Comparison of ENCODE assay signal across 10 mouse cellular contexts in genomic region chr15:101438555-101438954, GRCm38 (mm10). TPM values are rescaled to one million over a fixed set of nuclear protein-coding genes. Genes with fewer than 3 reads are reported as not detected.
DNase-seq lines count a peak whose midpoint lies in the region; ATAC-seq and TF ChIP-seq lines count a peak whose summit lies in the region.
"Had no signal": no experiment of that assay in that cellular context is flagged by ENCODE, and none has a peak within 500 bp of the region (broad histone marks: within the 10 kb centered on the region; RNA-seq: fewer than 3 reads in every experiment).

TSS of gene Krt87 (minus strand) at chr15:101438804.

- H3K9me3 ChIP-seq in heart, embryonic 15.5 days (replicated peaks): no peaks in the 10 kb centered on the region
- H3K9me3 ChIP-seq in hindbrain, embryonic 12.5 days (replicated peaks): no peaks in the 10 kb centered on the region
- H3K9me3 ChIP-seq in midbrain, embryonic 16.5 days (replicated peaks; ENCODE audit: control insufficient read depth, low read length, poor library complexity, severe bottlenecking): no peaks in the 10 kb centered on the region
- H3K9me3 ChIP-seq: liver, embryonic 15.5 days had no signal

- no peak for TF ChIP-seq POLR2A in heart, adult 2 months (IDR thresholded peaks at IDR 0.05; ENCODE audit: insufficient read depth, low read depth, low read length)
- TF ChIP-seq POLR2A in brain, embryonic 14.5 days (IDR thresholded peaks at IDR 0.05; ENCODE audit: borderline replicate concordance, extremely low read depth, insufficient read depth, insufficient read length, poor library complexity, severe bottlenecking): no peak

- no peak for DNase-seq in heart, adult 2 months
- DNase-seq in brain, embryonic 14.5 days (ENCODE audit: low read depth): peak; percentile 20
- no peak for DNase-seq in urinary bladder, adult 18-20 months (ENCODE audit: low spot score in 2 of 2)
- DNase-seq in spleen, postnatal 36 days (ENCODE audit: low spot score in 2 of 2): no peak
- no peak for DNase-seq in ovary, postnatal 14 days (ENCODE audit: low spot score)

- intact Hi-C loops in heart, adult 2 months (cut with DNase I): no loop called here

- H3K4me3 ChIP-seq in heart, embryonic 15.5 days: peak within 1 kb of the TSS; percentile 27
- no peak within 1 kb of the TSS for H3K4me3 ChIP-seq in heart, adult 2 months
- H3K4me3 ChIP-seq in hindbrain, embryonic 12.5 days: peak within 1 kb of the TSS; percentile 31
- peak within 1 kb of the TSS; percentile 45 for H3K4me3 ChIP-seq in midbrain, embryonic 16.5 days (ENCODE audit: low read depth, low read length)
- H3K4me3 ChIP-seq: liver, embryonic 15.5 days had no signal

- peak within 1 kb of the TSS; percentile 44 for H3K4me2 ChIP-seq in heart, embryonic 15.5 days
- peak within 1 kb of the TSS; percentile 56 for H3K4me2 ChIP-seq in hindbrain, embryonic 12.5 days (replicated peaks)
- H3K4me2 ChIP-seq in midbrain, embryonic 16.5 days (ENCODE audit: low read length): peak within 1 kb of the TSS; percentile 93
- H3K4me2 ChIP-seq: liver, embryonic 15.5 days had no signal

- no peak within 1 kb of the TSS for H3K9ac ChIP-seq in heart, embryonic 15.5 days
- no peak within 1 kb of the TSS for H3K9ac ChIP-seq in heart, adult 2 months (ENCODE audit: low read depth, low read length)
- H3K9ac ChIP-seq in hindbrain, embryonic 12.5 days: peak within 1 kb of the TSS; percentile 35
- peak within 1 kb of the TSS; percentile 69 for H3K9ac ChIP-seq in midbrain, embryonic 16.5 days (ENCODE audit: low read depth, low read length)
- H3K9ac ChIP-seq: liver, embryonic 15.5 days had no signal

- H3K79me2 ChIP-seq in heart, adult 2 months (replicated peaks; ENCODE audit: control insufficient read depth, insufficient read depth, low read length): no peaks in the 10 kb centered on the region

- TF ChIP-seq CTCF in heart, adult 2 months (IDR thresholded peaks at IDR 0.05): no peak
- no peak for TF ChIP-seq CTCF in brain, embryonic 14.5 days (IDR thresholded peaks at IDR 0.05; ENCODE audit: borderline replicate concordance, extremely low read depth, insufficient read depth, insufficient read length)

- H3K27me3 ChIP-seq in heart, embryonic 15.5 days: peaks cover 51% of the 10 kb centered on the region
- H3K27me3 ChIP-seq in heart, adult 2 months (ENCODE audit: control insufficient read depth, insufficient read depth, low read length): peaks cover 5% of the 10 kb centered on the region
- H3K27me3 ChIP-seq in hindbrain, embryonic 12.5 days: peaks cover 42% of the 10 kb centered on the region
- H3K27me3 ChIP-seq in midbrain, embryonic 16.5 days (ENCODE audit: control insufficient read depth, insufficient read depth, low read depth, low read length): peaks cover 8% of the 10 kb centered on the region

- no peak for TF ChIP-seq EP300 in heart, adult 2 months (IDR thresholded peaks at IDR 0.05; ENCODE audit: insufficient read depth, low read depth, low read length)

- H3K4me1 ChIP-seq in heart, embryonic 15.5 days (replicated peaks): peaks cover 6% of the 10 kb centered on the region
- H3K4me1 ChIP-seq in heart, adult 2 months (ENCODE audit: control insufficient read depth, insufficient read depth, low read length): no peaks in the 10 kb centered on the region
- H3K4me1 ChIP-seq in hindbrain, embryonic 12.5 days: peaks cover 6% of the 10 kb centered on the region
- peaks cover 3% of the 10 kb centered on the region; the same call in 1 of the 2 replicates for H3K4me1 ChIP-seq in midbrain, embryonic 16.5 days (ENCODE audit: control insufficient read depth, insufficient read depth, low read length)
- H3K4me1 ChIP-seq: liver, embryonic 15.5 days had no signal

- ATAC-seq in heart, embryonic 15.5 days (replicated peaks; ENCODE audit: insufficient number of reproducible peaks, insufficient read depth, low FRiP score, low read depth): no peak
- ATAC-seq in hindbrain, embryonic 12.5 days (ENCODE audit: low FRiP score): 0 out of 2 replicates have a peak, but pooled peaks have one; percentile 29
- ATAC-seq in midbrain, embryonic 16.5 days: peak; percentile 39; the same call in 1 of the 2 replicates

- WGBS in heart, embryonic 15.5 days: 2% methylated on average over 29 of the region's 34 CpGs
- WGBS in heart, adult 2 months: 3% methylated on average over 34 of the region's 34 CpGs
- 3% methylated on average over 32 of the region's 34 CpGs for WGBS in hindbrain, embryonic 12.5 days
- 2% methylated on average over 33 of the region's 34 CpGs for WGBS in midbrain, embryonic 16.5 days

- H3K27ac ChIP-seq in heart, embryonic 15.5 days: no peak within 1 kb of the TSS
- no peak within 1 kb of the TSS for H3K27ac ChIP-seq in heart, adult 2 months
- H3K27ac ChIP-seq in hindbrain, embryonic 12.5 days: no peak within 1 kb of the TSS
- H3K27ac ChIP-seq in midbrain, embryonic 16.5 days (ENCODE audit: low read length): no peak within 1 kb of the TSS
- H3K27ac ChIP-seq: liver, embryonic 15.5 days had no signal

- H3K36me3 ChIP-seq in heart, embryonic 15.5 days: no peaks in the 10 kb centered on the region
- H3K36me3 ChIP-seq in heart, adult 2 months (ENCODE audit: control insufficient read depth, insufficient read depth, low read length): no peaks in the 10 kb centered on the region
- no peaks in the 10 kb centered on the region for H3K36me3 ChIP-seq in hindbrain, embryonic 12.5 days
- no peaks in the 10 kb centered on the region for H3K36me3 ChIP-seq in midbrain, embryonic 16.5 days (ENCODE audit: control insufficient read depth, insufficient read depth, low read length)
- H3K36me3 ChIP-seq: liver, embryonic 15.5 days had no signal

RNA-seq across cellular contexts. Expression of gene Krt87, which starts in this region (rescaled TPM):
- 0.15 TPM in 1 of 2 replicates, not detected in the other for polyA plus RNA-seq in heart, embryonic 15.5 days (2015; fragmentation: Nextera tagmentation; extraction: Ambion mirVana)
- not detected for total RNA-seq in heart, adult 2 months (2021)
- polyA plus RNA-seq in heart, adult 2 months (2012; rRNA removed): not detected in 2 replicates
- polyA plus RNA-seq in brain, embryonic 14.5 days (2012; rRNA removed): 0.11 and 0.18 TPM in 2 replicates
- 0.39 and 0.48 TPM in 2 replicates for polyA plus RNA-seq in hindbrain, embryonic 12.5 days (2016; fragmentation: Nextera tagmentation; extraction: Ambion mirVana)
- polyA plus RNA-seq in midbrain, embryonic 16.5 days (2015; fragmentation: Nextera tagmentation; extraction: Ambion mirVana): 0.35 and 0.70 TPM in 2 replicates
- polyA plus RNA-seq: liver, embryonic 15.5 days; spleen, adult 2 months had no signal

Comparison
In these comparisons a context has a peak if more than half of its experiments do, and no peak if none do; other contexts are left out.
1. Peak in DNase-seq in brain, embryonic 14.5 days; RNA of the gene not detected or under 1 TPM.
2. Peak in ATAC-seq, H3K4me3 ChIP-seq, H3K9ac ChIP-seq and H3K4me2 ChIP-seq in hindbrain, embryonic 12.5 days; RNA of the gene not detected or under 1 TPM.
3. Peak in ATAC-seq, H3K4me3 ChIP-seq, H3K9ac ChIP-seq and H3K4me2 ChIP-seq in midbrain, embryonic 16.5 days; RNA of the gene not detected or under 1 TPM.